Mouse (Mus musculus): ENCODE results near the gene Cyp2u1.

The Cyp2u1 gene

DNA sequence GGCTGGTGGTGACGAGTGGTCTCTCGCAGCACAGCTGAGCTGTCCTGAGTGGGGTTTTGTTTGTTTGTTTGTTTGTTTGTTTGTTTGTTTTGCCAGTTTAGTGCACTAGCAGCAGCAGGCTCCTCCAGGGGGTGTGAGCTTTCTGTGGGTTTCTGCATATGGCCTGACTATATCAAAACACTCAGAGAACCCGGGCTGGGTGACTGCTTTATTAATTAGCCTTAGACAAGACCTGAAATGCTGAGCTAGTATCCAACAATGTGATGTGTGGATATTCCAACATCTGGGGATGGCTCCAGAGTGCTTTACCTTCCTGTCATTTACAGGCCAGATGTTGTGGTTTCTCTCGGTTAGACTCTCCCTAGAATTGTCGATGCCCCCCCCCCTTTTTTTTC is 290 bp upstream of the Cyp2u1 start:
- DNase-seq: no peak

DNA sequence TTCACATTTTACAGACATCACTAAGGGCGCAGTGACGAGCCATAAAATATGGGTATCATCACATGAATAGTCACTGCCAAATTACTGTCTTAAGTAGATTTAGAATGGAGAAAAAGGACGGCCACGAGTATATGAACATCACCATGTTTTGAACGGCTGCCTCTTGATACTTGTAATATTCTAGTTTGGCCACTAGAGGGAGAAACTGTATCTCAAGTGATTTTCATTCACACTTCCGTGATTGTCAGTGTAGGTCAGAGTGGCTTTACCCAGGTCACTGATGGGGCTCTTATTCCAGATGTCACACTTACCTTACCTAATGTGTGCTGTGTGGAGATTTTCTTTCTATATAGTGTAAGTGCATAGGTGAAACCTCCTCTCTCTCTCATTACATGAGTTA is 3.1 kb downstream of the Cyp2u1 start:
- peak in 1 of 2 experiments; percentile 41 for DNase-seq

DNA sequence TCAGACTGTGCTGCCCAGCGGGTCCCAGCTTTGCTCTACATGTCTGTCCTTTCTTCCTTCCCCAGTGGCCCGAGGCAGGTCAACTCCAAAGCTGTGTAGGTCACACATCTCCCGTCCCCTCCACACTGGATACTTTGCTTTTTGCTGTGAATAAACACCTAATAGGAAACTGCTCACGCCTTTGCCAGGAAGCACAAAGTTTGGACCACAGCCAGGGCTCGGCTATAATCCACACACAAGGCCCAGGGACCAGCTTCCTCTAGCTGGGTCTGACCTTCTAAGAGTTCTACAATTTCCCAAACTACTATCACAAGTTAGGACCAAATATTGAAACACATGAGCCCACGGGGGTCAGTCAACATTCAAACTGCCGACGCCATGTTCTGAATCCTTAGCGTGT is 3.9 kb downstream of the Cyp2u1 start:
- DNase-seq: no peak

DNA sequence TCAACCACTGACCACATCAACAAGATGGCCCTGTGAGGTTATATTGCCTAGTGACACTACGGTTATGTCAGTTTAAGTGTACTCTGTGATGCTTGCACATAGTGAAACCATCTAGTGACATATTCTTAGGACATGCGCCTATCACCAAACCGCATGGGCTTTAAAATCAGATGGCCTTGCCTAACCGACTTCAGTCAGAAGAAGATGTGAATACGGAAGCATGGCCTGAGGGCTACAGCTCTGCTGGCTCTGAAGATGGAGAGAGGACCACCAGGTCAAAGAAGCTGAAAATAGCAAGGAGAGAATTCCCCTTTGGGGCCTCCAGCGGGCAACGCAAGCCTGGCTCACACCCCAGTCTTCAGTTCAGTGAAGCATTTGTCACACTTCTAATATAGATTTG is 6.1 kb downstream of the Cyp2u1 start:
- DNase-seq: no peak

DNA sequence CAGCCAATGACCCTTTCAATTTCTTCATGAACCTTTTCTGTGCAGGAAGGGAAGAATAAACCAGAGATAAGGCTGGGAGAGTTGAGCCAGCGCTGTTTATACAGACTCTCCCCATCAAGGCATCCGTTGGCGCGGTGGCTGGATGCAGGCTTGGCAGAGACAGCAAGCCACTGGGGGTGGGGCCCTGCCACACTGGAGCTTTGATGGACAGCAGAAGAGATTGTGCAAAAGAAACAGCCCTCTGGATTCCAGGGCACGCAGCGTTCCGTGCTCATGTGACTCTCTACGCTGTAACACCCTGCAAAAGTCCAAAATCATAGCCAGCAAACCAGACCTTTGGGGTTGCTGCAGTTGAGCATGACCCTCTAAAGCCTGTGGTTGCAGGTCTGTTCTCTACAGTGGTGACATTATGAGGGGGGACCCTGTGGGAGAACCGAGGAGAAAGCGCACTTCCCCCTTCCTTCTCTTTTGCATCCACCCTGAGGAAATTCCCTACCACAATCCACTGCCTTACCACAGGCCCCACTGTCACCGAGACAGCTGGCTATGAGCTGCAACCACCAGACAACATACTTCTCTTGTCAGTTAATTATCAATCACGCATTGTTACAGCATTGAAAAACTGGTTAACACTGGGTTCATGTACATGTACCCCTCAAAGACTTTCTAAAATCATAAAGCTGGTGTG is 7.4 kb downstream of the Cyp2u1 start:
- no peak for DNase-seq

DNA sequence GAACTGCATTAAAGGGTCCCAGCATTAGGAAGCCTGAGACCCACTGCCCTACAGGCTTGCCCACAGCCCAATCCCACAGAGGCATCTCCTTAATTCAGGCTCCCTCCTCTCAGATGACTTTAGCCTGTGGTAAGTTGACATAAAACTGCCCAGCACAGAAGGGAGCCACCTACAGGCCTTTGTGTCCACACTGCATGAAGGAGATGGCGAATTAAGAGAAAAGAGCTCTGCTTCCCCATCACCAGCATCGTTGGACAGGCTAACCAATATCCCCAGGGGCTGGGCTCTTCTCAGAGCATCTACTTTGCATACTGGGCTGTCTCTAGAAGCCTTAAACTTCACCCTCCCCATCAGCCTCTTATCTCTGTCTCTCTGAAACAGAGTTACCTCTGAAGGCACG is 8.5 kb downstream of the Cyp2u1 start:
- no peak for DNase-seq

DNA sequence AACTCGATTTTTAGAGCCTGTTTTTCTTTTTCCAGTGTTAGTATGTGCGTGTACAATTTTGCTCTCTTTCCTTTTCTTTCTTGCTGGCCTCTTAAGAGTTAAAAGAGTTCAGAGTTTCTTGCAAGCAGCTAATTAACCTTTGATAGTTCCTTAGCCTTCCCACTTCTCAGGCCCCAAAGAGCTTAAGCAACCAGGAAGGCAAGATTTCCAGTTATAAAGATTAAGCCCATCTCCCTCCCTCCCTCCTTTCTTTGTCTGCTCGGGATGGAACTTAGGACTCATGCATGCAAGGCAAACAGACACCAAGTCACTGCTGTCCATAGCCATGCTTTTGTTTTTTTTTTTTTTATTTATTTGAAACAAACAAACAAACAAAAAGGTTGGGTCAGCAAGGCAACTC is 10.1 kb downstream of the Cyp2u1 start:
- DNase-seq: no peak

DNA sequence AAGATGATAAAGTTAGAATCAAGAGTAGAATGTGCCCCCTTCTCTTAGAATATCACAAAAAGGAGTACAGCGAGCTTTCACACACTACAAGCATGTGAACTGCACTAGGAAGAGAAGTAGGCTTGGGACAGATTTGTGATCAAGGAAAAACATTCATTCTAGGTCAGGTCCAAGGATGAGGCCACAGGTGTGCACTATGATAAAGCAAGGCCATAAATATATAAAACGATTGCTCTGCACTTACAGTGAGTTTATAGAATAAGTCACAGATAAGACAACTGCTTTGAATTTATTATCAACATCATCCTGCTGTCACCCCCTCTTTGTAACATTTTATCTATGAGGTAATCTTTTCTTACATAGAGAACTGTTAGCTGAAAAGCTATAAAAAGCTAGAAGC is 10.7 kb downstream of the Cyp2u1 start:
- no peak for DNase-seq

DNA sequence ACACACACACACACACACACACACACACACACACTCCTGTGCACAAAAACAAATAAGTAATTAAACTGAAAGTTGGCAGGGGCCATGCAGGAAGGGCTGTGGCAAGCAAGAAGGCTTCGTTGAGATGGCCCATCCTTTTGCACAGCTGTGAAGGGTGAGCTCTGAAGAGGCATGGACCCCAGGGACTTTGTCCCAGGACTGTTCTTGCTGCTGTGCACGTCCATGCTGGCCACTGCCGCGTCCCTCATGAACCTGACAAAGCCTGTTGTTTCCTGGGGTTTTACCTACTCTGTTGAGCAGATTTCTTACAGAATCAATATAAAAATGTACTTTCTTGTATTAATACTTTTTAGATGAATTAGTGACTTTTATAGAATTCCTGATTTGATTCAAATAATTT is 11.1 kb downstream of the Cyp2u1 start:
- no peak for DNase-seq

DNA sequence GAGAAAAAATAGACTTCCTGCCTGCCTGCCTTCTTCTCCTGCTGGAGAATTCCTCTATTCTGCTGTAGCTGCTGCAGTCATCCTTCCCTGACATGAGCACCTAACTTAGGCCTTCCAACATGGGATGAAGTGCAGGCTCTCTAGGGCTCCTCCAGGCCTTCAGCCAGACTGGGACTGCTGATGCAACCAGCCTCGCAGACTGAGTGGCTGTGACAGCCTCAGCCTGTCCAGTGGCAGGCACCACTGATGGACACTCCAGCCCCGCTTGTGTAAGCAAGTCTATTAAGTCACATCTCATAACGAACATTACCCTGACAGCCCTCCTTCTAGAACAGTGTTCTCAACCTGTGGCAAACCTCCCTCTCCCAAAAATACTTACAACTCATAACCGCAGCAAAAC is 28.9 kb downstream of the Cyp2u1 start:
- DNase-seq: no peak

DNA sequence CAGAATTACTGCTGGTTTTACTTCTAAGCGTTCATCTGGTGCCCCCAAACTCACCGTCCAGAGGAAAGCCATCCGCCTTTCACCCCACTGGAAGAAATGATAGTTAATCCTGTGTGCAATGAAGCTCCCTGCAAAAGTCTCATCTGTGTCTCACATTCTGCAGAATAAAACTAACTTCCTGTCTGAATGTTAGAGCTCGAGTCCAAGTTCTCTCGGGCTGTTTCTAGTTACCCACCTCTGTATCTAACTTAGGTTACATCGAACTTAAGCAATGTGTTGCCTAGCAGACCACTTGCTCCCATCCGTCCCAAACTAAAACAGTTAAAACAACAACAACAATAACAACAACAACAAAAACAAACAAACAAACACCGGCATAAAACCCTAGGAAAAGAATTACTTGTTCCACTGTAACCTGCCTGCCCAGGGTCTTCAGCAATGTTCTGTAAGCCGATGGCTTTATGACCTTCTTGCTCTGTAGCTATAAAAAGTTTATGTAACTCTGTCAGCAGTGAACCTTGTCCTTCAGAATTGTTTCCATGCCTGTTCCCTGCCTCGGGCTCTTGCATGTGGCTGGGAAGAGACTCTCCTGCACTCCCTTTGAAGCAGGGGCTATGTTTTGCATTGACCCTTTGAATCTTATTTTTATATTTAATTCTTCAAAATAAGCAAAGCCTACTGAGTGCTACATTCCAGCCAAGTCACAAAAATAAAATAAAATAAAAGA is 30.5 kb downstream of the Cyp2u1 start:
- DNase-seq: no peak

DNA sequence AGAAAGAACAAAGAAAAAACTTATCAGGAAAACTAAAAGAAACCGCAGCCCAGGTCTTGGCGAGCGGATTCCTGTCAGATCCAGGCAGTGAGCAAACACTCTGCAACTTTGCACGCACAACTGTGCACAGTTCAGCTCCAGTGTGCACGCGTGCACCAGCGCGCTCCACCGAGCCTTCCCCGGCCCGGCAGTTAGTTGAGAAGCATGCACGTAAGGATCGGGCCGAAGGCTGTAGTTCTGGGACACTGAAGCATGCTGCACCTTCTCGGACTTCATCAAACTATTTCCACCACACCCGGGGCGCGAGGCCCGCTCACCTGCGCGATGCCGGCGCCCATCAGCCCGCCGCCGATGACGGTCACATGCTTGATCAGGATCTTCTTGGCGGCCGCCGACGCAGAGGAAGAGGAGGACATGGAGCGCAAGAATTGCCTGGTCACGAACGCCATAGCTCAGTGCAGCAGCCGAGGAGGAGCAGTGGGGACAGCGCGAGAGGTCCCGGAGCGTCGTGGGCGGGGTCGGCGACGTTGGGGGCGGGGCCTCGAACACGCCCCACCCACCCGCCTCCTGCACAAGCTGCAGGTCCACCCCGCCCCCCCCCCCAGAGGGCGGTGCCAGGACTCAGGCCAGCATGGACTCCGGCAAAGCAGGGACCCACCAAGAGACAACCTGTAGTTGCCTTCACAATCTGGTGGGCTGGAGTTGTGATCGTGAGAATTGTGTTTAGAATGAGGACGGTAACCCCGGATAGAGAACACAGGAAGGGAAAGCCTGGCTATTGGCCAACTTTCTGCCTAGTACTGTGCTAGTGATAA is 31.3 kb downstream of the Cyp2u1 start, which contains the start of gene Hadh:
Gene Hadh (minus strand): TSS at position 543 of the 815 bp plus-strand sequence.
- DNase-seq: peak; percentile 80 to 84

DNA sequence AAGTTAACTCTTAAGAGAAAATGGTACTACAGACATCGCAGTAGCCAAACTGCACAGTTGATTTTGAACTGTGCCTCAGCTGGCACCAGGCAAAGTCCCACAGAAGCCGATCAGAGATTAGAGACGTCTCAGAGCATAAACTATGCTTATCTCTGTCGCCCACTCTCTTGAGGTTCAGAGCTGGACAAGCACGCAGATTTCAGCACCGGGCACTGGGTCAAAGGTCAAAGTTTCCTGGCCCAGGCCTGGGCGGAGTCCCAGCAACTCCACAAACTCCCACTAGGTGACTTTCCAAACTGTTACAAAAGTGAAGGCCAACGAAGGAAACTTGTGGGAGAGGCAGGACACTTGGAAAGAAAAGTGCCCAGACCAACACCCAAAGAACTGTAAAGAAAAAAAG is 31.9 kb downstream of the Cyp2u1 start:
- peak in 1 of 2 experiments; percentile 22 for DNase-seq

DNA sequence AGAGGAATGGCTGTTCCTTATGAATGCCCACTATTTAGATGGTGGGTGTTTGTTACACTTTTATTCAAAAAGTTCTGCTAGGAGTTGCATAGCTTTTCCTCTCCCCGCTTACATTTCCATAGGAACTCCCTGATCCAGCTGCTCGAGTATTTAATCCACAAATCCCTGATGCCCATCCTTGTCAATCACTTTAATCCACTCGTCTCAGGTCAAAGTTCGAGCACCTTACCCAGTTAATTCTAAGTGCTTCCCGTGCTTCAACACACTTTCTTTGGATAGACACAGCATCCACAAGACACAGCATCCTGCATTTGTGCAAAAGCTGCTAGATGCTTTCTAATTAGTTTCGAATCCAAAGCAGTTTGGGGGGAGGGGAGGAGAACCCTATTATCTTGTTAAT is 32.6 kb downstream of the Cyp2u1 start:
- DNase-seq: no peak

DNA sequence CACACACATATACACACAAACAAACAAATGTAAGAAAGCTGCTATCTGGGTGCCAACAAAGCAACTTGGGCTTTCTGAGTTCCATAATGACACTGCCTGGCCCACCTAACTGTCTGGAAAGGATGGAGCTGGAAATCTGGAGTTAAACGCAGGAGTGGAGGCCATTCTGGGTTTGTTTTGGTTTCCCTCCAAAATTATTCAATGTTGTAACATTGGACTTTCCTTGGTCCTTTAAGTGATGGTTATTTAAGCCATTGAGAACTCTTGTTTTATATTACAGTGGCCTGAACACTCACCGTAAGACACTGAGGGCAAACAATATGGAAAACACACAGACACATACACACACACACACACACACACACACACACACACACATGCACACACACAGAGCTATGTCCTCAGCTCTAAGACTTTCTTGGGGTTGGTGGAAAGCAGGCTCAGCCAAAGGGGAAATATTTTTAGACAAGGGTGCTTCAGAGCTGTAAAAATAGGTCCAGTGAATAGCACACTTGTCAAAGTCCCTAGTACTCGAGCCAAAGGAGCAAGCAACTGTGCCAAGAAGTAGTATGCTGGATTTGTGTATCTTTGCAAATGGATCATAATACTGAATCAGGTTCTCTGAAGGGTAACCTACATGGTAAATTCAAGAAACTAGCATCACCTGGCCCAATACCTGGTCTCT is 36.5 kb downstream of the Cyp2u1 start:
- DNase-seq: no peak

DNA sequence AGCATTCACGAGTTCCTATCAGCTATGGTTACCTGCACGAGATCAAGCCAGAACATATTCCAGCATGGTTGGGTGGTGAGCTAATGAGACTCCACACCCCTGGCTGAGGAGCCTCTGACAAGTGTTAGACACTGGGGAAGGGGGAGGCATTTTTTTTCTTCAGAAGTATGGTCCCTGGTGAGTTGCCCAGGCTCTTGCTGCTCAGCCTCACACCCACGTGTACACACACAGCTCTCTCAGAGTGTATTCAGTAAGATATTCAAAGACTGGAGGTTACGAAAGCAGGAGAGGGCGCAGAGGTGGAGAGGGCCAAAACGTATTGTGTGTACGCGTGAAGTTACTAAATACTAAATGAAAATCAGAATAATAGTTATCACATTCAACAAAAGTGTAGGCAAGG is 37.5 kb downstream of the Cyp2u1 start:
- DNase-seq: no peak

DNA sequence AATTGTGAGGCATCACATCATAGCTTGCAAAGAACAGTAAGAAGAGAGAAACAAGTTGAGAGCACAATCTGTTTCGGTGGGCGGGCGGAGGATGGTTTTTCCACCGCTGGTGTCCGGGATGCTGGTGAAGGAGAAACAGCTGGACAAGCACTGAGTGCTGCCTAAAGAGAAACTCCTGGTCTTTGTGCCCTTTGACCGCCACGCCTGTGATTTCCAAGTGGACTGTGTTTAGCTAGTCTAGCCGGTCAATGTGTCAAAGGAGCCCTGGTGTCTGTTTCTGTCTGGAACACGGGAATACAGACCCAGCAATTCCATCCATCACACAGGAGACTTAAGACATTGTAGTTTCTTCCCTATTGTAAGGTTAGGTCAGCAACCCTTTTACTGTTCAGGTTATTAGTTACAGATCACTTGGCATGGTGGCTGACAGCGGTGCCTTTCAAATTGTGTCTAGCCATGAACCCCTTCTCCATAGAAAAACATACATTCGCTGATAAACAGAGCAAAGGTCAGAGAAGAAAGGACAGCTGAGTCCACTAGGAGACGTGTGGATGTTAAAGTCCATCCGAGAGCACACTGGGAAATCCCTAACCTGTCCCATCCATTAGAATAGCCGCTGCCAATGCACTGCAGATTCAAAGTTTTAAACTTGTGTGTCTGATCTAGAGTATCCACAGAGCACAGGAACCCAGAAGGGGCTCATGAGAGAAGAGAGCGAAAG is 39.1 kb downstream of the Cyp2u1 start:
- DNase-seq: no peak

DNA sequence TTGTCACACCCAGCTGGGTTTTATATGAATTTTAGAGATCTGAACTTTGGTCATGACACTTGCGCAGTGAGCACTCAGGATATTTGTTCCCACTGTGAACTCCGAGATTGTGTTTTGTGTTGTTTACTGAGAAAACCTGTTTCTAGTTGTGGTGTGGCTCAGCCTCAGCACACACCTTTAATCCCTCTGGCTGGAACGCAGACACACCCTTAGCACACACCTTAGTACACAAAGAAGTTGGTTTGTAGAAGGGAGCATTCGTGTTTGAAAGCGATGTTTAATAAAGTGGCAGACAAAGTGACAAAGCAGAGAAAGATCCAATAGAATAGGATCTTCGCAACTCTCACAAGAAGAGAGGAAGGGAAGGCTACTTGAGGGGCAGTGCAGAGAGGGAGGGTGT is 42.6 kb downstream of the Cyp2u1 start:
- DNase-seq: no peak

DNA sequence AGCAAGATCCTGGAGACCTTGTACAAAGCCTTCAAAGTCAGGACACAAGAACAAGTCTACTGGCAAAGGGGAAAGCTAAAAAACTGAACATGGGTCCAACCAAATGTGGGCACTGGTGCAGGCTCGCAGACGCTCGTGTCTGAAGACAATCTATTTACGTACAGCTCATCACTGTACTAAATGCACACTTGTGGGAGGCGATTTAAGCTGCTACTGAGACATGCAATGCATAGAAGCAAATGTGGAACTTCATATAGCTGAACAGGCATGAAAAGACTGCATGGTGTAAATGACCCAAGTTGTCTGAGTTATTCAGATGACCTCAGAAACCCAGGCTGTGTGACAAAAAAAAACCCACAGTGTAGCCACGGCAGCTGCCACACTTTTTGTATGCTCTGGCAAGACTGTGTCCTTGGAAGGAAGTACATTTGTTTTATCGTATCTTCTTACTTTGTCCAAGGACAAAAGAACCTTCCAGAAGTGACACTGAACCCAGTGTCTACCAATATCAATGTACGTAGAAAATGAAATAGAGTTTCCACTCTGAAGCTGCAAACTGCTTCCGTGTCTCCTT is 43.5 kb downstream of the Cyp2u1 start:
- no peak for DNase-seq

DNA sequence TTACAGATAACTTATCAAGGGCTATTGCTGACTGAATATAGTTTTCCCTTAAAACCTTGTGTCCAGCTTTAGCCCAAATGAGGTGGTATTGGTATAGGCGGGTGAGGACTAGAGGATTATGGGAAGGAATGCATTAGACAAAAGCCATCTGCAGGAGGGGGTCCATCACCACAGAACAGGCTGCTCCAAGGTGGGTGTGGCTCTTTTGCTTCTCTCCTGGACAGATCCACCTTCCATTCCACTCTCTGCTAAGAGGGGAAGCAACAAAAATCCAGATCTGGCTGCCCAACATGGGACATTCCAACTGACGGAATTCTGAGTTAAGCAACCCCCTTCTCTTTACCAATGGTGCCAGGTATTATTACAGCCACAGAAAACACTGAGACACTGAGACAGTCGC is 44.1 kb downstream of the Cyp2u1 start:
- no peak for DNase-seq

DNA sequence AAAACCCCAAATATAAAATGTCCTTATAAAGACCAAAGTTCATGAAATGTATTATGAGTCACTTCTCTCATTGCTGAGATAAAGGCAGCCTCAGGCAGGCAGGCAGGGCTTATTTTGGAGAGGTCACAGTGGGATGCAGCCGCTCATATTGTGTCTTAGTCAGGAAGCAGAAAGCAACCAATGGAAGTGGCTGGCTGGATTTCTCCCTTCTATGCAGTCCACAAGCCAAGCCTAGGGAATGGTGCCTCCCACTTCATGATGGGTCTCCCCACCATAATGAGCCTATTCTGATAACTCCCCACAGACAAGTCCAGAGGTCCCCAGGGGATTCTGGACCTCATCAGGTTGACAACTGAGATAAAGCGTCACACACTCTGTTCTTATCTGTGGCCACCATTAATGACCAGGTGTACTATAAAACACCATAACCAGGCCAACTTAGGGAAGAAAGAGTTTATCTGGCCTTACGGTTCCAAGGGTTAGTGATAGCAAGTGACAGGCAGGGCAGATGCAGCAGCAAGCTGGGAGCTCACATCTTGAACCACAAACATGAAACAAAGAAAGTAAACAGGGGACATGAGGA is 47.5 kb downstream of the Cyp2u1 start:
- no peak for DNase-seq

DNA sequence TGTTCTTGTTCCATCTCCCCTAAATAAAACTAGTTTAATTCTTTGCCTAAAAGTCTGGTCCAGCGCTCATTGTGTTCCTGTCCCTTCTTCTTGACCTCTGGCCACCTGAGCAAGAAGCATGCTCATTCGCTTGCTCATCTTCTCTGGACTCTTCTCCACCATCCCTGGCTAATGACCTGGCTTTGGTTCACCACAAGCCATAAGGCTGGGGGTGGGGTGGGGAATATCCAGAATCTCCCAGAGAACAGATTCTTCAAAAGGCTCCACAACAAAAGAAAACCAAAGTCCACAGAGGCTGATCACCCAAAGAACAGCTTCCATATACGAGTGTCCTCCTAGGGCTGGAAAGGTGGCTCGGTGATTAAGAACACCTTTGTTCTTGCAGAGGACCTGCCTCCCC is 48.0 kb downstream of the Cyp2u1 start:
- DNase-seq: no peak

Data from cerebellum, postnatal 14 days (tissue).